Comparison of ENCODE assay signal across 8 mouse cellular contexts in genomic region chr2:153224946-153225594, GRCm38 (mm10). TPM values are rescaled to one million over a fixed set of nuclear protein-coding genes. Genes with fewer than 3 reads are reported as not detected.
DNase-seq lines count a peak whose midpoint lies in the region; ATAC-seq lines count a peak whose summit lies in the region.

Gene Tspyl3 (minus strand): TSS chr2:153225441.

- peak; percentile 82 for ATAC-seq in activated CD4-positive, CD25-positive, alpha-beta regulatory T cell, adult 4 months
- ATAC-seq in embryonic facial prominence, embryonic 14.5 days (ENCODE audit: low read depth) = peak; percentile 84
- peak; percentile 68 for ATAC-seq in heart, embryonic 16.5 days (replicated peaks; ENCODE audit: extremely low read depth, insufficient read depth, low FRiP score)
- peak; percentile 77; the same call in 1 of the 2 replicates for ATAC-seq in lung, embryonic 15.5 days (ENCODE audit: borderline replicate concordance, extremely low read depth, low FRiP score, low TSS enrichment)
- peak; percentile 47 for ATAC-seq in neutrophil, adult 5-6 weeks (ENCODE audit: extremely low read depth, insufficient number of reproducible peaks, low FRiP score, poor library complexity, severe bottlenecking)

- peaks cover 30% of the 10 kb centered on the region for H3K36me3 ChIP-seq in embryonic facial prominence, embryonic 14.5 days (ENCODE audit: control insufficient read depth, insufficient read depth, low read length)
- H3K36me3 ChIP-seq in heart, embryonic 16.5 days (ENCODE audit: control insufficient read depth, insufficient read depth) = peaks cover 11% of the 10 kb centered on the region
- peaks cover 19% of the 10 kb centered on the region for H3K36me3 ChIP-seq in lung, embryonic 15.5 days

- DNase-seq in CD4-positive helper T cell, adult 2 months (ENCODE audit: low read depth, low spot score) = peak; percentile 74
- DNase-seq in embryonic facial prominence, embryonic 14.5 days (ENCODE audit: low spot score) = peak; percentile 72
- DNase-seq in layer of hippocampus, postnatal 10 days (ENCODE audit: low spot score in 2 of 2) = peak; percentile 58 to 72
- no peak for DNase-seq in adipocyte (ENCODE audit: low spot score)

- peak within 1 kb of the TSS; percentile 77 for H3K4me2 ChIP-seq in embryonic facial prominence, embryonic 14.5 days (ENCODE audit: low read depth, low read length)
- H3K4me2 ChIP-seq in heart, embryonic 16.5 days (ENCODE audit: low read depth, low read length) = peak within 1 kb of the TSS; percentile 91
- peak within 1 kb of the TSS; percentile 90 for H3K4me2 ChIP-seq in lung, embryonic 15.5 days

- no peaks in the 10 kb centered on the region for H3K9me3 ChIP-seq in embryonic facial prominence, embryonic 14.5 days (ENCODE audit: control insufficient read depth, low read length)
- no peaks in the 10 kb centered on the region for H3K9me3 ChIP-seq in heart, embryonic 16.5 days (replicated peaks; ENCODE audit: control insufficient read depth, low read length)
- no peaks in the 10 kb centered on the region for H3K9me3 ChIP-seq in lung, embryonic 15.5 days

- peak within 1 kb of the TSS; percentile 87 for H3K9ac ChIP-seq in embryonic facial prominence, embryonic 14.5 days (ENCODE audit: low read depth, low read length)
- peak within 1 kb of the TSS; percentile 89 for H3K9ac ChIP-seq in heart, embryonic 16.5 days (ENCODE audit: low read length)
- peak within 1 kb of the TSS; percentile 70 for H3K9ac ChIP-seq in lung, embryonic 15.5 days

- H3K4me3 ChIP-seq in embryonic facial prominence, embryonic 14.5 days (ENCODE audit: low read depth, low read length) = peak within 1 kb of the TSS; percentile 63
- H3K4me3 ChIP-seq in heart, embryonic 16.5 days (ENCODE audit: low read length) = peak within 1 kb of the TSS; percentile 74
- peak within 1 kb of the TSS; percentile 67 for H3K4me3 ChIP-seq in lung, embryonic 15.5 days

- H3K4me1 ChIP-seq in embryonic facial prominence, embryonic 14.5 days (ENCODE audit: control insufficient read depth, insufficient read depth, low read length) = peaks cover 3% of the 10 kb centered on the region; the same call in 1 of the 2 replicates
- peaks cover 10% of the 10 kb centered on the region for H3K4me1 ChIP-seq in heart, embryonic 16.5 days (ENCODE audit: control insufficient read depth, insufficient read depth, low read length)
- H3K4me1 ChIP-seq in lung, embryonic 15.5 days = peaks cover 15% of the 10 kb centered on the region

- peak within 1 kb of the TSS; percentile 80 for H3K27ac ChIP-seq in embryonic facial prominence, embryonic 14.5 days (replicated peaks; ENCODE audit: low read depth, low read length)
- H3K27ac ChIP-seq in heart, embryonic 16.5 days (ENCODE audit: low read length) = peak within 1 kb of the TSS; percentile 68
- H3K27ac ChIP-seq in lung, embryonic 15.5 days = peak within 1 kb of the TSS; percentile 64

- H3K27me3 ChIP-seq in embryonic facial prominence, embryonic 14.5 days (replicated peaks; ENCODE audit: control insufficient read depth, insufficient read depth, low read length) = no peaks in the 10 kb centered on the region
- no peaks in the 10 kb centered on the region for H3K27me3 ChIP-seq in heart, embryonic 16.5 days (ENCODE audit: control insufficient read depth, insufficient read depth, low read length)
- H3K27me3 ChIP-seq in lung, embryonic 15.5 days = no peaks in the 10 kb centered on the region

- under 1% methylated on average over 28 of the region's 31 CpGs for WGBS in embryonic facial prominence, embryonic 14.5 days
- 1% methylated on average over 31 of the region's 31 CpGs for whole genome bisulfite sequencing in heart, embryonic 16.5 days
- WGBS in lung, embryonic 15.5 days = under 1% methylated on average over 31 of the region's 31 CpGs

RNA-seq across cellular contexts. Expression of gene Tspyl3, which starts in this region (rescaled TPM):
- polyA plus RNA-seq in activated CD4-positive, CD25-positive, alpha-beta regulatory T cell, adult 4 months (2017; shearing (Covaris generic)) = 10 to 100 TPM; 25.3 to 25.6 TPM
- 12.0 and 14.7 TPM in 2 replicates for polyA plus RNA-seq in embryonic facial prominence, embryonic 14.5 days (2014; fragmentation: Nextera tagmentation; extraction: Ambion mirVana)
- polyA plus RNA-seq in heart, embryonic 16.5 days (2015; fragmentation: Nextera tagmentation; extraction: Ambion mirVana) = 6.5 and 7.5 TPM in 2 replicates
- total RNA-seq in layer of hippocampus, postnatal 10 days (2021) = 10 to 100 TPM; 30.6 to 32.7 TPM
- polyA plus RNA-seq in lung, embryonic 15.5 days (2015; fragmentation: Nextera tagmentation; extraction: Ambion mirVana) = 8.2 and 8.9 TPM in 2 replicates
- total RNA-seq in neutrophil, adult 5-6 weeks (2017) = 7.7 and 8.5 TPM in 2 replicates
